Mouse (Mus musculus): ENCODE results near the gene Zc3h7b. TPM values are rescaled to one million over a fixed set of nuclear protein-coding genes. Genes with fewer than 3 reads are reported as not detected.

The Zc3h7b gene
- polyA plus RNA-seq, 1 experiment from 2014 or later, result 26.5 TPM

- Histone ChIP-seq H3K4me2 (ENCODE audit: low read length) (peak overlapping the region; percentile 46), H3K4me1 (replicated peaks; ENCODE audit: insufficient read depth, low read length) (peaks cover 39% of the 10 kb centered on the region), H3K9ac (ENCODE audit: low read depth, low read length) (peak overlapping the region; percentile 51), H3K27me3 (ENCODE audit: insufficient read depth, low read length) (no peaks in the 10 kb centered on the region), H3K27ac (peak overlapping the region; percentile 33; the same call in 1 of the 2 replicates), H3K4me3 (replicated peaks; ENCODE audit: low read depth, low read length) (peak overlapping the region; percentile 18), H3K9me3 (replicated peaks; ENCODE audit: low read length) (no peaks in the 10 kb centered on the region), H3K36me3 (ENCODE audit: insufficient read depth, low read length) (no peaks in the 10 kb centered on the region)
- TF ChIP-seq CTCF (IDR thresholded peaks at IDR 0.05; ENCODE audit: low read depth), result no peak
- ATAC-seq (replicated peaks; ENCODE audit: low FRiP score, low read depth) (peak; percentile 19; the same call in 1 of the 2 replicates), DNase-seq (ENCODE audit: low spot score) (peak; percentile 37)
- WGBS, result 7% methylated on average over 8 of the region's 8 CpGs
Observed at GRCm38 (mm10) chr15:81802941-81803351, 58.1 kb downstream of the Zc3h7b start.

- H3K27ac ChIP-seq, result peak overlapping the region; percentile 33; the same call in 1 of the 2 replicates
Observed at GRCm38 (mm10) chr15:81803425-81803951, 58.6 kb downstream of the Zc3h7b start.

GRCm38 (mm10) chr15:81804172-81804571, 59.3 kb downstream of the Zc3h7b start:
- H3K27ac ChIP-seq, result no peak overlapping the region
- no peaks in the 10 kb centered on the region for H3K27me3 ChIP-seq (ENCODE audit: insufficient read depth, low read length)
- H3K4me3 ChIP-seq (replicated peaks; ENCODE audit: low read depth, low read length), result no peak overlapping the region
- no peak overlapping the region for H3K9ac ChIP-seq (ENCODE audit: low read depth, low read length)
- H3K36me3 ChIP-seq (ENCODE audit: insufficient read depth, low read length), result no peaks in the 10 kb centered on the region
- no peaks in the 10 kb centered on the region for H3K9me3 ChIP-seq (replicated peaks; ENCODE audit: low read length)
- H3K4me1 ChIP-seq (replicated peaks; ENCODE audit: insufficient read depth, low read length), result peaks cover 40% of the 10 kb centered on the region
- ATAC-seq (replicated peaks; ENCODE audit: low FRiP score, low read depth) (no peak), DNase-seq (ENCODE audit: low spot score) (no peak)
- no peak for TF ChIP-seq CTCF (IDR thresholded peaks at IDR 0.05; ENCODE audit: low read depth)
- H3K4me2 ChIP-seq (ENCODE audit: low read length), result no peak overlapping the region; the same call in 1 of the 2 replicates
- 65% methylated on average over 1 of the region's 1 CpGs for WGBS

More at GRCm38 (mm10) chr15:81803425-81803951, 58.6 kb downstream of the Zc3h7b start:
- peak overlapping the region; percentile 18; the same call in 1 of the 2 replicates for H3K4me3 ChIP-seq (replicated peaks; ENCODE audit: low read depth, low read length)
- no peak for TF ChIP-seq CTCF (IDR thresholded peaks at IDR 0.05; ENCODE audit: low read depth)
- H3K36me3 ChIP-seq (ENCODE audit: insufficient read depth, low read length), result no peaks in the 10 kb centered on the region
- 45% methylated on average over 4 of the region's 4 CpGs for WGBS
- peaks cover 39% of the 10 kb centered on the region for H3K4me1 ChIP-seq (replicated peaks; ENCODE audit: insufficient read depth, low read length)
- H3K9ac ChIP-seq (ENCODE audit: low read depth, low read length), result peak overlapping the region; percentile 51; the same call in 1 of the 2 replicates
- no peaks in the 10 kb centered on the region for H3K9me3 ChIP-seq (replicated peaks; ENCODE audit: low read length)
- no peaks in the 10 kb centered on the region for H3K27me3 ChIP-seq (ENCODE audit: insufficient read depth, low read length)
- no peak for ATAC-seq (replicated peaks; ENCODE audit: low FRiP score, low read depth)
- DNase-seq (ENCODE audit: low spot score), result no peak
- peak overlapping the region; percentile 46 for H3K4me2 ChIP-seq (ENCODE audit: low read length)

GRCm38 (mm10) chr15:81804883-81805282, 60.0 kb downstream of the Zc3h7b start:
- H3K4me2 ChIP-seq (ENCODE audit: low read length), result no peak overlapping the region
- no peaks in the 10 kb centered on the region for H3K36me3 ChIP-seq (ENCODE audit: insufficient read depth, low read length)
- H3K4me1 ChIP-seq (replicated peaks; ENCODE audit: insufficient read depth, low read length), result peaks cover 47% of the 10 kb centered on the region
- H3K27ac ChIP-seq, result peak overlapping the region; percentile 76
- no peak for ATAC-seq (replicated peaks; ENCODE audit: low FRiP score, low read depth)
- no peak overlapping the region for H3K4me3 ChIP-seq (replicated peaks; ENCODE audit: low read depth, low read length)
- H3K9me3 ChIP-seq (replicated peaks; ENCODE audit: low read length), result no peaks in the 10 kb centered on the region
- 55% methylated on average over 3 of the region's 3 CpGs for WGBS
- H3K9ac ChIP-seq (ENCODE audit: low read depth, low read length), result no peak overlapping the region
- TF ChIP-seq CTCF (IDR thresholded peaks at IDR 0.05; ENCODE audit: low read depth), result no peak
- H3K27me3 ChIP-seq (ENCODE audit: insufficient read depth, low read length), result no peaks in the 10 kb centered on the region
- peak; percentile 6 for DNase-seq (ENCODE audit: low spot score)

- DNase-seq (ENCODE audit: low spot score) (peak; percentile 82), ATAC-seq (replicated peaks; ENCODE audit: low FRiP score, low read depth) (no peak)
- 7% methylated on average over 6 of the region's 6 CpGs for WGBS
- H3K27me3 ChIP-seq (ENCODE audit: insufficient read depth, low read length), result no peaks in the 10 kb centered on the region
- peak overlapping the region; percentile 9; the same call in 1 of the 2 replicates for H3K4me2 ChIP-seq (ENCODE audit: low read length)
- H3K36me3 ChIP-seq (ENCODE audit: insufficient read depth, low read length), result no peaks in the 10 kb centered on the region
- no peak for TF ChIP-seq CTCF (IDR thresholded peaks at IDR 0.05; ENCODE audit: low read depth)
- peak overlapping the region; percentile 76 for H3K27ac ChIP-seq
- H3K4me1 ChIP-seq (replicated peaks; ENCODE audit: insufficient read depth, low read length), result peaks cover 47% of the 10 kb centered on the region
- no peak overlapping the region for H3K9ac ChIP-seq (ENCODE audit: low read depth, low read length)
- no peak overlapping the region for H3K4me3 ChIP-seq (replicated peaks; ENCODE audit: low read depth, low read length)
- no peaks in the 10 kb centered on the region for H3K9me3 ChIP-seq (replicated peaks; ENCODE audit: low read length)
Observed at GRCm38 (mm10) chr15:81805624-81806023, 60.8 kb downstream of the Zc3h7b start.

GRCm38 (mm10) chr15:81806621-81807404, 62.0 kb downstream of the Zc3h7b start:
- H3K4me3 ChIP-seq (replicated peaks; ENCODE audit: low read depth, low read length), result no peak overlapping the region
- no peaks in the 10 kb centered on the region for H3K27me3 ChIP-seq (ENCODE audit: insufficient read depth, low read length)
- peaks cover 47% of the 10 kb centered on the region for H3K4me1 ChIP-seq (replicated peaks; ENCODE audit: insufficient read depth, low read length)
- no peak overlapping the region for H3K4me2 ChIP-seq (ENCODE audit: low read length)
- no peak for ATAC-seq (replicated peaks; ENCODE audit: low FRiP score, low read depth)
- no peak for DNase-seq (ENCODE audit: low spot score)
- WGBS, result 83% methylated on average over 4 of the region's 4 CpGs
- no peak overlapping the region for H3K9ac ChIP-seq (ENCODE audit: low read depth, low read length)
- no peaks in the 10 kb centered on the region for H3K9me3 ChIP-seq (replicated peaks; ENCODE audit: low read length)
- H3K36me3 ChIP-seq (ENCODE audit: insufficient read depth, low read length), result no peaks in the 10 kb centered on the region
- TF ChIP-seq CTCF (IDR thresholded peaks at IDR 0.05; ENCODE audit: low read depth), result no peak
- H3K27ac ChIP-seq, result no peak overlapping the region; the same call in 1 of the 2 replicates
